Mouse (Mus musculus) olfactory bulb, adult 2 months (tissue): ENCODE measurements around the gene Cwc22.

Source experiments
- CTCF ChIP-seq: fragments of 200-500 bp; IDR thresholded peaks from 2 replicates; pipeline ENCODE4 v1.5.1; 2012; ENCODE audit warnings: low read depth, mild to moderate bottlenecking, low read length, moderate library complexity; ENCODE audit not compliant: insufficient read depth
- POLR2A ChIP-seq: fragments of 200-500 bp; IDR thresholded peaks from 2 replicates; pipeline ENCODE4 v1.6.1; 2012; ENCODE audit warnings: mild to moderate bottlenecking, low read depth, low read length, moderate library complexity; ENCODE audit not compliant: insufficient read depth

GRCm38 (mm10) chr2:77887166-77887565 lies 59.0 kb downstream of the Cwc22 start:
- TF ChIP-seq CTCF (no peak), POLR2A (no peak)
